Mouse (Mus musculus) embryo, embryonic 10.5 days (tissue): ENCODE data around the gene Bcl2.

Experiments
- DNase-seq: peaks from one replicate; pipeline ENCODE4 v3.0.0-alpha.2; 2015; ENCODE audit warnings: low spot score

Gene Bcl2

DNA sequence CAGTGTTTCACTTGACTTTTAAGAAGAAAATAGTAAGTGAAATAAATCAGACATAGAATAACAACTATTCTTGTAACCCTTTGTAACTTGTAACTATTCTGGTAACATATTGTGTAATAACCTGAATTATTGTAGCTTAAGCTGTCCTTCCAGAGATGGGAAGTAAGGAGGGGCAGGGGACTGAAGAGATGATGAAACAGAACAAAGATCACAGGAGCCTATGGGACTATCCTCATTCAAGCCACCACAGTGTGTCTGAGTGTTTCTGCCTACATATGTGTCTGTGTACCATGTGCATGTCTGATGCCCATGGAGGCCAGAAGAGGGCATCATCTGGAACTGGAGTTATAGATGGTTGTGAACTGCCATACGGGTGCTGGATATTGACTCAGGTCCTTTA is 49.1 kb downstream of the Bcl2 start:
- no peak for DNase-seq

DNA sequence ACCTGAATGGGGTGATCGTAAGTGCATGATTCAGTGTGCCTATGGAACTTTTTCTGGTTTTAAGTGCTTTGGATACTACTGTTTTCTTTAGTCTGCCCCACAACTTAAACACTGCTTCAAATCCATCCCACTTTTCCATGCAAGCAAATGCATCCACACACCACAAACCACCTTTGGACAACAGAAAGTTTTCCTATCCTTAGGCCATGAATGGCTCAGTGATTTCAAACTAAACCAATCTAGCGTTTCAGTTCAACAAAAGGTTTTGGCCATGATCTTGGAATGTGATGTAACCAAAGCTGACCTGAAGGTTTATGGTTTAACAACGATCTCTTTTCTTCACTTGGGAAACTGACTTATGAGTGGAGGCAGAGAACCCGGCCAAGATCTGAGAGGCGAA is 51.6 kb downstream of the Bcl2 start:
- DNase-seq, result no peak

DNA sequence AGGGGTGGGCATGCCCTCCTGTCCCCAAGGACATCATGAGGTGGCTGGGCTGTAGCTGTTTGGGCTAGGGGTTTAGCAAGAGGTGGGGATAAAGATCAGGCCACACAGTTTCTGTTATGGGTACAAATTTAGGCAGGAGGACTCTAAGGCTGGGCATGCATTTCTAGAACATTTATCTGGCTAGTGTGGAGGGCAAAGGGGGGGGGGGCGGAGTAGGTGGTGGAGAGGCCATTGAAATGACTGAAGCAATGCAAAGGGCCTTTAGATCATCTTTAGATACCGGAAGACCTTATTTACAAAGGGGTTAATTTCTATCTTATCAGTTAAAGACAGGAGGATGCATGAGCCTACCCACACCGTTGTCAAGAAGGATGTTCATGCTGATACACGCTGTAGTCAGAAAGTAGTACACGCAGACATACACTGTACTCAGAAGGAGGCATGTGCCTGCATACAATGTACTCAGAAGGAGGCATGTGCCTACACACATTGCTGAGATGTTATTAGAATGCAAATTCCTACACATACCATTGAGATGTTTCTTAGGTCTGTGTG is 55.7 kb downstream of the Bcl2 start:
- no peak for DNase-seq

DNA sequence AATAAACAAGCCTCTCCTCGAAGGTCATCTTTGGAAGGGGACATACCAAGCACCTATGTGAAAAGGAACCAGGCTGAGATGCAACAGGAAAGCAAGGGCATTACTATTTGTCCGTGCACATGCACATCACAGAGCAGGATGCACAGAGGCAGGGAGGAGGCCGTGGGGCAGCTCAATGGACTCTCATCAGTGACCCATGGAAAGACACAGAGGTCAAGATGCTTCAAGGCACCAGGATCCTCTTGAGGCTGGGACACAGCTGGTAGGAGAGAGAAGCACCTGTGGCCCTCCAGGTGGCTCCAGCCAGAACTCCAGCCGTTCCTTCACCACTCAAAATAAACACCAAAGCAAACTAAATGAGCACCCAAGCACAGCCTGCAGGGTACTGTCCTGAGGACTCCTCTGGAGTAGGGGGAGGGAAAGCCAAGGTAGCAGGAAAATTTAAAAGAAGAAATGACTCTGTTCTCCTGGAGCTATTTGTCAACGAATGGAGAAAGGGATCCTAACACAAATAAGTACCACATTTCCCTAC is 57.8 kb downstream of the Bcl2 start:
- no peak for DNase-seq

DNA sequence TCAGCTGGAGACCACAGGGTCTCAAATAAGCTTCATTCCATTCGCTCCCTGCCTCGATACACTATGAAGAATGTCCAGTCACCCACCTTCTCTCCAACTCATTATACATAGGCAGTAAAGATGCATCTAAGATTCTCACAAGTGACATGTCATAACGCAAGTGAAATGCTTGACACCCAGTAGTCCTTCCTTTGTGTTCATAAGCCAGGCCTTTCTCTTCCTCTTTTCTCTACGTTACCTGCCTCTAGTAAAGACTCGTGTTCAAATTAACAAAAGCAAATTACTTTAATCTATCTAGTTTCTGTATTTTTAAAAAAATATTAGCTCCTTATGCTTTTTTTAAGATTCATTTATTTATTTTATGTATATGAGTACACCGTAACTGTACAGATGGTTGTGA is 59.8 kb downstream of the Bcl2 start:
- DNase-seq, result no peak

DNA sequence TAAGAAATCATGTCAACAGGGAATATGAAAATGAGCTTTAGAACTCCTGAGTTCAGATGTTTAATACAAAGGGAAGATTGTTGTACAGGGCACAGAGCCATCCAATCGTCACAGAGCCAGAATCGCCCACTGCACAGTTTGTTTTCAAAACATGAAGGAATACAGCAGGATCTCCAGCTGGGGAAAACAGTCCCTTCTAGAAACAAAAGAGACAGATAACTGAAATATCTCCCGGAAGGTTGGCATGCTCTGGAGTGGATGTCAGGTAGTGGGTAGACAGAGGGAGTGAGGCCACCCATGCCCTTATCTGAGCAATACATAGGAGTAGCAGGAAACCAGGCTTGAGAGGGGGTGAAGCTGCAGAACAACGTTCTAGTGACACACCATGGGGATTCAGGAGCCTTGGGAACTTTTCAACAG is 60.6 kb downstream of the Bcl2 start:
- DNase-seq, result no peak

DNA sequence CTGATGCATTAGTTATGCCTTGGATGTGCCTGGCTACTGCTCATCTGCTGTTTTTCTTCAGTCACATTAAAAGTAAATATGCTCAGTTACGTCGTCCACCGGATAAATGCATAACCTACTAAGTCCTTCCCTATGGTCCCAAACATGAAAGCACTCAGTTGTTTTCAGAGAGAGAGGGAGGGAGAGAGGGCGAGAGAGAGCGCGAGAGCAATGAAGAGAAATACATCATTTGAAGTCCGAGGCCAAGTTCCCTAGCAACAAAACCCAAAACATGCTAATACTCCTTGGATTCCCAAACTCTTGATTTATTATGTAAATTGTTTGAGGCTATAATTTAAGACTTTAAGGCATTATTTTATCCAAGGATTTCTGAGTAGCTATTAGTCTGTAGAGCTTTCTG is 62.9 kb downstream of the Bcl2 start:
- DNase-seq, result no peak

DNA sequence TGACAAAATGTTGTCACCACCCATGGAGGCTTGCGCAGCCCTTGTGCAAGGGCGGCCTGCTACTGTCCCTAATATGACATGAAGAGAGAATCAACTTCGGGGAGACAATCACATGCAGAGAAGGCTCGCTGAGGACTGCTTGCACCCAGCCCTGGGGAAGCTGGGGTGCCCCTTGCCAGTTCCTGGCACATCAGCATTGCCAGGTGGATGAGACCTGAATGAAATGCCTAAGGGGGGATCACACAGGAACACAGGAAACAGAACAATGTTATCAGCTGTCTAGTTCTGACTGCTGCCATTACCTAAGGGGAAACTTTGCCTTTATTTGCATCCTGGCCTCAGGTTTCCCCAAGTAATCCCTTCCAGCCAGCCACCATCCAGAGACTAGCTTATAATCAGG is 63.6 kb downstream of the Bcl2 start:
- DNase-seq, result no peak

DNA sequence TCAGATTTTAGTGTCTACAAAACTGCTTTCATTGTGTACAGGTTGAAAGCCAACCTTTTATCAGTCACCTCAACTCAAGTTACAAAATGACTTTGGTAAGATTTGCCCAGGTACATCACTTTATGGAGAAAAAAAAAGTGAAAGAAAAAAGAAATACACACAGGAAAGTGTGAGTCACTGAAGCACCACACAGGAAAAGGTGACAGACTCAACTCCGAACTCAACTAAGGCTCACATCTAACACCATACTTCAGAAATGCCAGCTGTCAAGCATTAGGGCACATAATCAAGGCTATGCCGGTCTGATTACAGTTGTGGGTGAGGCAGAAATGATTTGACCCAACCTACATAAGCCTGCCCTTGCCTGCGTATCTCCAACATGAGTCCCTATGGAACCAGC is 66.7 kb downstream of the Bcl2 start:
- no peak for DNase-seq

DNA sequence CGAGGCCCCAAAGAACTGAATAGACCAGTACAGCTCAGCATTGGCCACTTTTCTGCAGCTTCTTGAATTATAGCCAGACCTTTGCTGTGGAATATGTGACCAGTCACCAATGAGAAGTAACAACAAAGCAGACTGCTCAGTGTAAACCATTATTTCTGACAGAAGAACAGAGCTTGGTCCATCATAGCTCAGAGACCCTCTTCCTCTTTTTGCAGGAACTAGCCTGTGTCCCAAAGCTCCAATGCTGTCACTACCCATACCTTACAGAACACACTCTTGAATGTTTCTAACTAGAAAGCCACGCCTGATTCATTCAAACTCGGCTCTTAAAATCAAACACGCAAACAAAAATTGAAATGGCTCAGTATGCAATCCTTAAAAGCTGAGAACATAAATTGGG is 69.5 kb downstream of the Bcl2 start:
- DNase-seq, result no peak

DNA sequence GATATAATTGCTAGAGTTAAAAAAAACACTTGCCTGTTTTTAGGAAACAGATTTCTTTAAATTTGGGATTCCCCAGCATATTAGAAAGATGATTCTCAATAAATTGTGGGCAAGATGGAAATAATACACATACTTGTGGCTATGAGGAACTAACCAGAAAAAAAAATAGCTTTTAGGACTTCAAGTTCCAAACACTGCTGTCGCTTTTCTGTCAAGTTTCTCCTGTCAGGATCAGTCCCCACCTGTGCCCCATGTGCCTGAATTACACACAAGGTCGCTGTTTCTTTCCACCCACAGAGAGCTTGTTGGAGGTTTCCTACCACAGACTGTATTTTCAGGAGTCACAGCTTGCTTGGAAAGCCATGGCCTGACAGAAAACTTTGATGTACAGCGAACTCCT is 70.5 kb downstream of the Bcl2 start:
- DNase-seq, result no peak

DNA sequence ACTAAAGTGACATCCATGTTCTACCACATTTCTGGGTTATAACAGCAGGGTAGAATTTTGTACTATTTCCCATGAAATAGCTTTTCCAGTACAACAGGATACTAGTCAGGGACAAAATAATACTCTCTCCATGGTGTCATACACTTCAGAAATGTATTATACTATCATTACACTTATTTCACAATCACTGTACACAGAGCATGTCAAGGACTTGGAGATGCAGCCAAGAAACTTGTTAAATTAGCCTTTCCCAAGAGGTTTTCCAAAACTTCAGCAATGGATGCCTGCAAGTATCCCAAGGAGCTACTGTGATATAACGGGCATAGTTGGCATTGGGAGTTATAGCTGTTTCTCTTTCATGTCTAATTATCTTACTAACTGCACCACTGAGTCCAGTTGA is 73.5 kb downstream of the Bcl2 start:
- no peak for DNase-seq

DNA sequence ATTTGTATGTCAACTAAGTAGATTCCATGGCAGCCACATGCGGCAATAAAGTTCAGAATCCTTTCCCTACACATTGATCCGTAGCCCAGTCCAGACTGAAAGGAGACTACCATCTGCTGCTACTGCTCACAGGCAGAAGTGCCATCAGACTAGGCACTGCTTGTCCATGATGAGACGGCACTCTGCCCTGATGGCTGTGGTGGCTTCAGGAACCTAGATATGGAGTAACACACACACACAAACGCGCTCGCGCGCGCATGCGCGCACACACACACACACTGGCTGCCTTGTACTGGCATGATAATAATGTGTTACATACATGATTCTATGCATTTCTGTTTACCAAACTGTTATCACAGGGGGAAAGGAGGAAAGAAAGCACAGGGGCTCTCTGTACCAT is 76.4 kb downstream of the Bcl2 start:
- no peak for DNase-seq

DNA sequence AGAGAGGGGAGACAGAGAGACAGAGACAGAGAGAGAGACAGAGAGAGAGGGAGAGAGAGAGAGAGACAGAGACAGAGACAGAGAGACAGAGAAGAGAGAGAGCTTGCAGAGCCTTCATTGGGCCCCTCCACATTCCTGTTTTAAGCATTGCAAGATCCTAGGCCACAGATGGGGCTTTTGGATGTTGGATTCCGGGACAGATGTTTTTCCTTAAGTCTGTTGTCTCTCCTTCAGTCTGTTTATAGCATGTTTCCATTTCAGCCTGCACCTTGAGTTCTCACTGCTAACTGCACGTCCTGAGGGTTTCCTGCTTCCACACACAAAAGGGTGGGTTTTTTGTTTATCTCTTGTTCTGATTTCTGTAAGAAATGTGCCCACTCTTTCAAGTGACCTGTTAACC is 77.4 kb downstream of the Bcl2 start:
- no peak for DNase-seq

DNA sequence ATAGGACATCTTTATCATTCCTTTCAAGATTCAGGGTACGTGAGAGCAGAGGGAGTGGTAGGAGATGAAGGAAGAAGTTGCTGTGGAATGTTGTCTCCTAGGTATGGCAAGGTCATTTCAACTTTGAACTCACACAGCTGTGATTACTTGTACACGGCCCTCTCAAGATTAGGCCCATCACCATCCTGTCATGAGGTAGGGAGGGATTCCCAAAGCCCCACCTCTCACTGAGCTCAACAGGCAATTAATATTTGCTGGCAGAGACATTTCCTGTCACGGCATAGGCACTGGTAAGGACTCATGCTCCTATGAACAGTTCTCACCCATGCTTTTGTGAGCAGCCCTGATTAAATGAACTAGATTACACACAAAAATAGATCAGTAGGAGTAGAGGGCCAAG is 80.9 kb downstream of the Bcl2 start:
- no peak for DNase-seq

DNA sequence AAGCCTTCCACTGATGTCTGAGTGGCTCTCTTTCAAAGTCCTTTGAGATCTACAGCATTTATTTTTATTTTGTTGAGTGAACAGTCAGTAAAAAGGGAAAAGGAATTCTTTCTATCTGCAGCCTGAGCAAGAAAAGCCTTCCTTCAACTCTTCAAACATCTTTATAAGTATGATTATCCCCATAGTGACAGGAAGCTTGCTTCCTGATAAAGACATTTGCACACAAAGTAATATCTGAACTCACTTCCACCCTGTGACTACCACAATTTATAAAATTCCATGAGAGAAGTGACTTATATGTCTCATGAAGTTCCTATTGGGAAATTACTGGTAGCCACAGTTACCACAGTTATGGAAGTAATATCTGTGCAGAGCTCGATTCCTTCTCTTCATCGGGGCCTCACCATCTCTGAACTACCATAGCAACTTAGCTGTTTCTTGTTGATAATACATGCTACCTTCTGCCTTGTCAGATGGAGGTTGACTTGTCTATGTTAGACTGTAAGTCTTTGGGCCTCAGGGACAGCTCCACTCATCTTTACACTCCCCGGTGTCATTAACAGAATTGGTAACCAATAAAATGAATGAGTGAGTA is 82.1 kb downstream of the Bcl2 start:
- no peak for DNase-seq

DNA sequence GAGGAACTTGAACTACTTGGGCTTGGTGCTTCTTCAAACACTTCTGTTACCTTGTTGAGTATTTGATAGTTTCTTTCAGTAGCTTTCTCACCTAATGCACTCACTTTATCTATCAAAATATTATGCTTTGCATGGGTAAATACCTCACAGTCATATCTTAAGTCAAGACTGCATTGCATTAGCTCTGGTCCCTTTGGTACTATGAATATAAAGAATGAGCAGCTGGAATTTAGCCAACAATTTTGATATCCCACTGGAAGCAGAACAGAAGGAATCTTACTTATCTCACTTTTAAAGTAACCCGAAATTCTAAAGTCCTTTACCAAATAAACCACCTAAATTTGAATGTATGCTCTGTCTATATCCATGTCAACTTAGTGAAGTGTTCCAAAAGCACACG is 83.1 kb downstream of the Bcl2 start:
- no peak for DNase-seq

DNA sequence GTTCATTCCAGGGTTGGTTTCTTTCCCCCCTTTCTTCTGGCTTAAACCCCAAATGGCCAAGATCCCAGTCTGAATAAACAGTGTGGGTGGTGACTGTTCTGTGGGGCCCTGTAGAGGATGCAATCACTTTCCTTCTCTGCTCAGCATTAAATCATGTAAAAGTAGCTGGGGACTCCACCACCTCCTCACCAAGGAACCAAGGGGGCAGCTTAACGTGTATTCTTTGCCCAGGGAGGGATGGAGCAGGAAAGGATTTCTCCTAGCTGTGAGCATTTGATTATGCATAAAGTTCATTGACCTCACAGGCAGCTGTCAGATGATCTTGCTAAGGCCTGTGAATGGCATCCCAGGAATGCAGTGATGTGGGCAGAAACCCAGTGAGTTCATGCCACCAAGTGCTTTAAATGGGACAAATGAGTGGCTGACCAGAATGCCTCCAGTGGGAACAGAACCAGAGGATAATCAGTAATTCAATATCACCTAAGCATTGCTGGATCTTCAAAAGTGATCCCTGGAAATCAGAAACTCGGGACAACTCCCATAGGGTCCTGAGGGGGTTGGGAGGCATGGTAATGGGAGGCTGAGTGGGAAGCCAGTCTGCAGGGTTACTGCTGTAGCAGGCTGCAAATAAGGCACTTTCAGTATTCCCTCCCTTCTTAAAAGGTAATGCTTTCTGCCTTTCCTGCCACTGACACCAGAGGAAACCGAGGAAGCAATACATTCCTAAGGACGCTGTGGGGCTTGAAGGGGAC is 84.0 kb downstream of the Bcl2 start:
- peak; percentile 70 for DNase-seq

DNA sequence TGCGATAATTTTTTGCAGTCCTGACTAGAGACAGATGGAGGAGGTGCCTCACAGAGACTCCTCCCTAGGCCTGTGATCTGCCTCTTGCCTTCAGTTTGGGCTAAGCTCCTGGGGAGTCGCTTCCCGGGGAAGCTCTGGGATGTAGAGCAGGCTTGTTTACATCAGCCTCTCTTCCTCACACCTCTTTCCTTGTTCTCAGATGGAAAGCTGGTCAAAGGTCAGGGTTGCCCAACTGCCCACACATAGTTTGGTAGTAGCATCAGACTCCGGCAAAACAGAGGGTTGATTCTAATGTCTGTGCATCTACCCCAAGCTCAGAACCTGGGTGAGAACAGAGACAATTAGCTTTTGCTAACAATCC is 84.6 kb downstream of the Bcl2 start:
- peak; percentile 42 for DNase-seq

DNA sequence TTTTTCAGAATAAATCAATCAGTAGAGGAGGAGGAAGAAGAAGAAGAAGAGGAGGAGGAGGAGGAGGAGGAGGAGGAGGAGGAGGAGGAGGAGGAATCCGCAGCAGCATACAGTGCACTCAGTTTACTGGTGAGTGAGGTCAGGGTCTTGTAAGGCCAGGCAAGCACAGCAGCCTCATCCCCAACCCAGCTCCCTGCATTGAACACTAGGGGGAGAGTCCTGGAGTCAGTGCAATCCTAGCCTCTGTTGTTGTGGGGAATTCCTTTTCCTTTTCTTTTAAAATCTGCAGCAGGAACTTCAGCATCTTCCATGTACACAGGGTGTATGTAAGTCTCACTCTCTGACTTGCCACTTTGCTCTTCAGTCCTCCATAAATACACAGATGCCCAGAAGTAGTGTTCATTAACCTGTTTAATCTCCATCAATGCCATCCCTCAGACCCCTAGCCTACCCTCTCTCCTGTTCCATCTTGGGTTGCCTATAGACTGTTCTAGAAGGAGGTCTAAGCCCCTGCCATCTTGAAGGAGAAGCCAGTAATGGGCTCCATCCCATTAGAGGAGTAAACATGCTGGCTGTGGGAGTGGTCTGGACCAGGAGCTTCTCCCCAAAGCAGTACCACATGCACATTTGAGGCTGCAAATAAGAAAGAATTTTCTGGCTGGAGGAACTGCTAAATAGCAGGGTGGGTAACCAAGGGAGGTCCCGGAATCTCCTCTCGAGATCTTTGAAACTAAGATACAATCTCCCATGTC is 85.2 kb downstream of the Bcl2 start:
- peak; percentile 69 for DNase-seq

DNA sequence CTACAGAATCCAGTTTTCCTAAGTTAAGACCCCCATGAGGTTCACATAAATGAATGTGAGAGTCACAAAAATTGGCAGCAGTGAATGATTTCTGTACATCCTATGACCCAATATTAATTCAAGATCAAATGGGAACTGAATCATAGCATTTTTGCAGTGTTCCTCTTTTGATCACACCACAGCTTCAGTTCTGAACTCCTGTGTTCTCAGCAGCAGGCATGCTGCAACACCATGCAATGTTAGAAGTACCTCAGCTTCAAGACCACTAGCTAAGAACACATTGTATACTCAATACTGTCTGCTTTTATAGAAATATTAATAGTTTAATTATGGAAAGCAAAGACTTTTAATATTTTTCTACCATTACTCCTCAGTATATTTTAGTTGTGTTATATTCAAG is 85.8 kb downstream of the Bcl2 start:
- no peak for DNase-seq

DNA sequence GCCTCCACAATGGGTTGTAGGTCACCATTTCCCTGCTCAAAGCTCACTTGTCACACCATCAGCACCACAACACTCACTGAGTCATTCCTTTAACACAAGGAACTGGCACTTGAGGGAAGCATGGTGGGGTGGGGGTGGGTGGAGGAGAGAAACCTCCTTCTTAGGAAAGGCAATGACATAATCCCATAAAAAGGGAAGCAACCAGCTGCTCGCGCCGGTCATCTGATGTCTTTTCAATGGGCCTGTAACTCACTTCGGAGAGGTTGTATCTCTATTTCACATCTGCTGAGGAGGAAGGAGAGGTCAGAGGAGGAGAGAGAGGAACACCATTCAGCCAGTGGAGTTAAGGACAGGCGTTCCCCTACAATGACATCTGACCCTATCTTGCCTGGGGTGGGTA is 86.8 kb downstream of the Bcl2 start:
- DNase-seq, result no peak
